In genomic region chr9:63756581-63757461, GRCm38 (mm10) we compare ENCODE assay signal across 8 mouse cellular contexts. TPM values are rescaled to one million over a fixed set of nuclear protein-coding genes. Genes with fewer than 3 reads are reported as not detected.
DNase-seq lines count a peak whose midpoint lies in the region; ATAC-seq and TF ChIP-seq lines count a peak whose summit lies in the region.

No protein-coding gene starts in this region.

- TF ChIP-seq POLR2A in spleen, adult 2 months (IDR thresholded peaks at IDR 0.05; ENCODE audit: low read depth, low read length) = no peak

- no peaks in the 10 kb centered on the region for H3K36me3 ChIP-seq in spleen, adult 2 months (ENCODE audit: control insufficient read depth, insufficient read depth, low read length)
- H3K36me3 ChIP-seq in forebrain, embryonic 16.5 days (ENCODE audit: control insufficient read depth, insufficient read depth) = no peaks in the 10 kb centered on the region
- H3K36me3 ChIP-seq in kidney, embryonic 16.5 days (ENCODE audit: insufficient read depth, low read length) = no peaks in the 10 kb centered on the region
- no peaks in the 10 kb centered on the region for H3K36me3 ChIP-seq in lung, embryonic 15.5 days

- H3K9me3 ChIP-seq in forebrain, embryonic 16.5 days (ENCODE audit: control insufficient read depth, low read length) = no peaks in the 10 kb centered on the region
- H3K9me3 ChIP-seq in kidney, embryonic 16.5 days (ENCODE audit: low read length) = no peaks in the 10 kb centered on the region
- no peaks in the 10 kb centered on the region for H3K9me3 ChIP-seq in lung, embryonic 15.5 days

- H3K4me2 ChIP-seq in forebrain, embryonic 16.5 days (ENCODE audit: low read length) = peak overlapping the region; percentile 99
- peak overlapping the region; percentile 68 for H3K4me2 ChIP-seq in kidney, embryonic 16.5 days (replicated peaks; ENCODE audit: low read depth, low read length)
- H3K4me2 ChIP-seq in lung, embryonic 15.5 days = peak overlapping the region; percentile 82

- peaks cover 12% of the 10 kb centered on the region; the same call in 1 of the 2 replicates for H3K4me1 ChIP-seq in spleen, adult 2 months (ENCODE audit: control insufficient read depth, insufficient read depth, insufficient read length)
- peaks cover 44% of the 10 kb centered on the region for H3K4me1 ChIP-seq in forebrain, embryonic 16.5 days (replicated peaks; ENCODE audit: control insufficient read depth, insufficient read depth, low read length)
- H3K4me1 ChIP-seq in kidney, embryonic 16.5 days (ENCODE audit: insufficient read depth, low read length) = peaks cover 68% of the 10 kb centered on the region
- H3K4me1 ChIP-seq in lung, embryonic 15.5 days = peaks cover 60% of the 10 kb centered on the region

- DNase-seq in spleen, adult 2 months (ENCODE audit: low read depth in 1 of 2, low spot score in 2 of 2) = no peak
- no peak for DNase-seq in spleen, postnatal 14 days (ENCODE audit: low spot score in 2 of 2)
- DNase-seq in c-Kit-positive CD71-positive TER-119-negative erythroid progenitor cells, embryonic 14.5 days (ENCODE audit: low read depth) = peak; percentile 60
- DNase-seq in right cerebral cortex, postnatal 14 days = peak; percentile 56
- DNase-seq in MN1 (ENCODE audit: low spot score) = no peak

- 2% methylated on average over 46 of the region's 47 CpGs for WGBS in spleen, adult 2 months
- WGBS in forebrain, embryonic 16.5 days = under 1% methylated on average over 47 of the region's 47 CpGs
- under 1% methylated on average over 47 of the region's 47 CpGs for WGBS in kidney, embryonic 16.5 days
- WGBS in lung, embryonic 15.5 days = under 1% methylated on average over 47 of the region's 47 CpGs

- peak overlapping the region; percentile 89 for H3K27ac ChIP-seq in spleen, adult 2 months (ENCODE audit: insufficient read depth, low read length)
- H3K27ac ChIP-seq in forebrain, embryonic 16.5 days (ENCODE audit: low read length) = peak overlapping the region; percentile 66
- H3K27ac ChIP-seq in kidney, embryonic 16.5 days (ENCODE audit: low read length) = peak overlapping the region; percentile 98
- peak overlapping the region; percentile 96 for H3K27ac ChIP-seq in lung, embryonic 15.5 days

- H3K4me3 ChIP-seq in spleen, adult 2 months (ENCODE audit: extremely low read depth, insufficient read depth, insufficient read length) = peak overlapping the region; percentile 74
- peak overlapping the region; percentile 66 for H3K4me3 ChIP-seq in forebrain, embryonic 16.5 days (replicated peaks; ENCODE audit: low read length)
- peak overlapping the region; percentile 73 for H3K4me3 ChIP-seq in kidney, embryonic 16.5 days (ENCODE audit: low read length)
- H3K4me3 ChIP-seq in lung, embryonic 15.5 days = peak overlapping the region; percentile 84

- peak; percentile 60 for ATAC-seq in forebrain, embryonic 16.5 days
- ATAC-seq in kidney, embryonic 16.5 days (ENCODE audit: low FRiP score, low TSS enrichment) = 0 out of 2 replicates have a peak, but pooled peaks have one; percentile 7
- peak; percentile 13 for ATAC-seq in lung, embryonic 15.5 days (ENCODE audit: borderline replicate concordance, extremely low read depth, low FRiP score, low TSS enrichment)

- no peaks in the 10 kb centered on the region for H3K27me3 ChIP-seq in spleen, adult 2 months (ENCODE audit: control insufficient read depth, insufficient read depth, low read length)
- H3K27me3 ChIP-seq in forebrain, embryonic 16.5 days (replicated peaks; ENCODE audit: control insufficient read depth, insufficient read depth, low read length) = peaks cover 7% of the 10 kb centered on the region; the same call in 1 of the 2 replicates
- no peaks in the 10 kb centered on the region for H3K27me3 ChIP-seq in kidney, embryonic 16.5 days (ENCODE audit: insufficient read depth, low read length)
- no peaks in the 10 kb centered on the region for H3K27me3 ChIP-seq in lung, embryonic 15.5 days

- H3K9ac ChIP-seq in forebrain, embryonic 16.5 days (replicated peaks; ENCODE audit: low read depth, low read length) = peak overlapping the region; percentile 73
- H3K9ac ChIP-seq in kidney, embryonic 16.5 days (replicated peaks; ENCODE audit: low read length) = peak overlapping the region; percentile 92
- peak overlapping the region; percentile 87 for H3K9ac ChIP-seq in lung, embryonic 15.5 days

- TF ChIP-seq CTCF in spleen, adult 2 months (IDR thresholded peaks at IDR 0.05; ENCODE audit: extremely low read depth, insufficient read depth, insufficient read length, insufficient replicate concordance) = no peak

RNA-seq across cellular contexts. Expression of gene Smad3, which starts 1.0 kb away (rescaled TPM):
- polyA plus RNA-seq in spleen, adult 2 months (2012; rRNA removed) = 30.2 and 32.2 TPM in 2 replicates
- 7.4 and 7.8 TPM in 2 replicates for polyA plus RNA-seq in forebrain, embryonic 16.5 days (2015; fragmentation: Nextera tagmentation; extraction: Ambion mirVana)
- 27.8 and 27.9 TPM in 2 replicates for polyA plus RNA-seq in kidney, embryonic 16.5 days (2015; fragmentation: Nextera tagmentation; extraction: Ambion mirVana)
- polyA plus RNA-seq in lung, embryonic 15.5 days (2015; fragmentation: Nextera tagmentation; extraction: Ambion mirVana) = 20.2 and 20.7 TPM in 2 replicates

Comparison
In these comparisons a context has a peak if more than half of its experiments do, and no peak if none do; other contexts are left out.
1. DNase-seq: peak in c-Kit-positive CD71-positive TER-119-negative erythroid progenitor cells, embryonic 14.5 days (single experiment) and right cerebral cortex, postnatal 14 days (single experiment); none in spleen, adult 2 months (0 of 2), spleen, postnatal 14 days (0 of 2) and MN1 (single experiment).
2. ATAC-seq: peak in every context shown above with its lines; median percentile 60 in forebrain, embryonic 16.5 days; 13 in lung, embryonic 15.5 days; 7 in kidney, embryonic 16.5 days.
3. Peak in every context shown above with its lines, with median percentiles within 50 percentile points of each other: H3K27ac ChIP-seq, H3K4me3 ChIP-seq, H3K4me2 ChIP-seq and H3K9ac ChIP-seq.